Mouse (Mus musculus): ENCODE data around the gene Prr7.

Gene Prr7

GRCm38 (mm10) chr13:55448131-55448530, 15.9 kb upstream of the Prr7 start:
- no peak for DNase-seq (ENCODE audit: low spot score in 2 of 2)

- no peak for DNase-seq (ENCODE audit: low spot score in 2 of 2)
Measured at GRCm38 (mm10) chr13:55449205-55449604, 14.9 kb upstream of the Prr7 start.

GRCm38 (mm10) chr13:55449679-55450441, 14.2 kb upstream of the Prr7 start:
- no peak for DNase-seq (ENCODE audit: low spot score in 2 of 2)

GRCm38 (mm10) chr13:55450511-55450980, 13.5 kb upstream of the Prr7 start:
- no peak for DNase-seq (ENCODE audit: low spot score in 2 of 2)

GRCm38 (mm10) chr13:55451296-55451695, 12.8 kb upstream of the Prr7 start:
- no peak for DNase-seq (ENCODE audit: low spot score in 2 of 2)

GRCm38 (mm10) chr13:55451785-55452549, 12.1 kb upstream of the Prr7 start:
- DNase-seq (ENCODE audit: low spot score in 2 of 2), result no peak

- DNase-seq (ENCODE audit: low spot score in 2 of 2), result no peak
Measured at GRCm38 (mm10) chr13:55462965-55463364, 1.1 kb upstream of the Prr7 start.

GRCm38 (mm10) chr13:55463399-55464026, 554 bp upstream of the Prr7 start:
- no peak for DNase-seq (ENCODE audit: low spot score in 2 of 2)

GRCm38 (mm10) chr13:55465184-55465583, 1.1 kb downstream of the Prr7 start:
- no peak for DNase-seq (ENCODE audit: low spot score in 2 of 2)

- DNase-seq (ENCODE audit: low spot score in 2 of 2), result no peak
Measured at GRCm38 (mm10) chr13:55465830-55466440, 1.9 kb downstream of the Prr7 start.

GRCm38 (mm10) chr13:55468851-55469560, 4.9 kb downstream of the Prr7 start:
- DNase-seq (ENCODE audit: low spot score in 2 of 2), result no peak

GRCm38 (mm10) chr13:55470372-55470771, 6.3 kb downstream of the Prr7 start:
- no peak for DNase-seq (ENCODE audit: low spot score in 2 of 2)

- peak; percentile 79 to 89 for DNase-seq (ENCODE audit: low spot score in 2 of 2)
Measured at GRCm38 (mm10) chr13:55471156-55471818, 7.2 kb downstream of the Prr7 start.

GRCm38 (mm10) chr13:55471819-55472131, 7.7 kb downstream of the Prr7 start:
- no peak for DNase-seq (ENCODE audit: low spot score in 2 of 2)

- DNase-seq (ENCODE audit: low spot score in 2 of 2), result peak in 1 of 2 experiments; percentile 51
Measured at GRCm38 (mm10) chr13:55472132-55473022, 8.3 kb downstream of the Prr7 start.

GRCm38 (mm10) chr13:55473076-55473831, 9.2 kb downstream of the Prr7 start:
- DNase-seq (ENCODE audit: low spot score in 2 of 2), result no peak

GRCm38 (mm10) chr13:55473961-55474360, 9.9 kb downstream of the Prr7 start:
- DNase-seq (ENCODE audit: low spot score in 2 of 2), result no peak

GRCm38 (mm10) chr13:55474621-55475069, 10.6 kb downstream of the Prr7 start:
- no peak for DNase-seq (ENCODE audit: low spot score in 2 of 2)

GRCm38 (mm10) chr13:55475750-55476149, 11.7 kb downstream of the Prr7 start:
- no peak for DNase-seq (ENCODE audit: low spot score in 2 of 2)
